Mouse (Mus musculus): ENCODE measurements at regions not wholly inside any gene's neighbourhood (a gene's known extent, or its start where the extent isn't known, plus 50 kb on each side); places are given as distances from the start of the nearest gene placed in this dataset.

DNA sequence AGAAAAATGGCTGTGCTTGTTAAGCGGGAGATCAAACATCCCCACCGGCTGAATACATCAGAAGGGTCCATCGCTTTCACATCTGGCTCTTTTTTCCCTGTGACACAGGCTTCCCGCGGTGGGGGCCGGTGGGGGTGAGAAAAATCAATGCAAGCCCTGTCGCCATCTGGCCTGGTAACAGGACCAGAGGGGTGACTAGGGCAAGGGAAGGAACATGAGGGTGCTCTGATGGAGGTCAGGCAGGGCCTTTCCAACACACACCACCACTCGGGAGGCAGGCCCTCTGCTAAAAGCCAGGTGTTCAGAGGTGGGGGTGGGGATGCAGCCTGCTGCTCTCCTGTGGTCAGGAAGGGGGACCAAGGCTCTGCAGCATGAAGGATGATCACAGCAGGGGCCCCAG is 107.5 kb upstream of the Syt13 start:
- TF ChIP-seq CTCF (IDR thresholded peaks at IDR 0.05; ENCODE audit: extremely low read depth, insufficient read depth, insufficient read length, insufficient replicate concordance), result no peak
- TF ChIP-seq POLR2A (IDR thresholded peaks at IDR 0.05; ENCODE audit: low read depth, low read length), result no peak
